Mouse (Mus musculus): Measurements from ENCODE around the gene Vcp. TPM values are rescaled to one million over a fixed set of nuclear protein-coding genes. Genes with fewer than 3 reads are reported as not detected.
A peak's percentile ranks its signal among the peaks of the same experiment; 100 is the strongest.

Vcp gene
- 100 to 1,000 TPM; 267 to 341 TPM for total RNA-seq (2021)
- long read RNA-seq, experiment 1, transcript Vcp-201 (17 exons, 3,316 nt) = major isoform, 437 of 470 reads
- long read RNA-seq, experiment 1, partial matches to known transcripts = 13 of 470 reads
- long read RNA-seq, experiment 1, other reads (novel, unspliced or antisense) = 20 of 470 reads
- long read RNA-seq, experiment 2, transcript Vcp-201 (17 exons, 3,316 nt) = major isoform, 1,895 of 2,019 reads
- long read RNA-seq, experiment 2, partial matches to known transcripts = 73 of 2,019 reads
- long read RNA-seq, experiment 2, other reads (novel, unspliced or antisense) = 51 of 2,019 reads

- DNase-seq (ENCODE audit: low spot score in 2 of 2) = peak; percentile 94 to 95
These were observed at the start of gene Vcp for GRCm38 (mm10) chr4:43000141-43000986. Gene Vcp, minus strand, starts transcription at chr4:43000507.

- DNase-seq (ENCODE audit: low spot score in 2 of 2) = no peak
These were observed 46.9 kb upstream of the Vcp start for GRCm38 (mm10) chr4:43047231-43047630.

GRCm38 (mm10) chr4:43046607-43047006, 46.3 kb upstream of the Vcp start:
- no peak for DNase-seq (ENCODE audit: low spot score in 2 of 2)

DNA sequence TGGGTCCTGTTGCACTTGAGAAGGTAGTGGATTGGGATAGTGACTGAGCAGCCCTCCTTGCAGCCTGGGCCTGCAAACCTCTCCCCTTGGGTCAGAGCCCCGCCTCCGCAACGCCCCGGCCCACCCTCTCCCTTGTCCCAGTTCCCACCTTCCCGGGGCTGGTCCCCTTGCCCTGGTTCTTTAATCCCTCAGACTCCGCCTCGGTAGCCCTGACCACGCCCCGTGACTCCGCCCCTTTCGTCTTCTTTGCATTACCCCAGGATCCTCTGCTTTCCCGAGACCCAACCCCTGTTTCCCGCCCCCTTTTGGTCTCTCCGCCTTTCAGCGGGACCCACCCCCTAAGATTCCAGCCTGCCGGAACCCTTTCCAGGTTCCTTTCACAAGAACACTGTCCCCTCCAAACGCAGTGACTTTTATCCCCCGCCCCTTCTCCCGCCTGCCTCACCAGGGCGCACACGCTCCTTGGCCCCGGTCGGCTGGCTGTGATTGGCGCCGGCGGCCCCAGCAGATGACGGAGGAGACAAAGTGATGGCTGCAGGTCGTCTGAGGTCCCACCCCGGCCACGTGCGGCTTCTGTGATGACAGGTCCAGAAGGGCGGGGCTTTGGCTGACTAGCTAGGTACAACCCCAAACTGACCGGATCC, 45.5 kb upstream of the Vcp start, which contains the start of gene Fam214b:
Gene Fam214b, minus strand, starts transcription at position 562 of the 644 bp plus-strand sequence.
- DNase-seq (ENCODE audit: low spot score in 2 of 2) = peak; percentile 98

- DNase-seq (ENCODE audit: low spot score in 2 of 2) = no peak
These were observed 45.0 kb upstream of the Vcp start for GRCm38 (mm10) chr4:43045285-43045658.

DNA sequence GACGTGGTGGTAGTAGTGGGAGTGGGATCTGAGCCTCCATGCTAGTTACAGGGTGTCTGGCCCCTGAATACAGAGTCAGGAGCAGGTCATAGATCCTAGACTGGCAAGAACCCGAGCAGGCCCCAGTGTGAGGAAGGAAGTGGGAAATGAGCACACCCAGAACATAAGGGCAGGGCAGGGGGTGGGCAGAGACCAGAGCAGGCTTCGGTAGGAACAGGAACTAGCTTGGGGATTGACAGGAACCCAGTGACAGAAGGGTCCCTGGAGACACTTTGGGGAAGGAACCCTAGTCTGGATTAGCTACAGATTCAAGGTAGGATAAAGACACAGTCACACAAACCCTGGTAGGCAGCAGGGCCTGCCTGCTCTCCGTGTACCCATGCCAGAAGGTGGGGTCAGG, 44.4 kb upstream of the Vcp start:
- no peak for DNase-seq (ENCODE audit: low spot score in 2 of 2)

DNA sequence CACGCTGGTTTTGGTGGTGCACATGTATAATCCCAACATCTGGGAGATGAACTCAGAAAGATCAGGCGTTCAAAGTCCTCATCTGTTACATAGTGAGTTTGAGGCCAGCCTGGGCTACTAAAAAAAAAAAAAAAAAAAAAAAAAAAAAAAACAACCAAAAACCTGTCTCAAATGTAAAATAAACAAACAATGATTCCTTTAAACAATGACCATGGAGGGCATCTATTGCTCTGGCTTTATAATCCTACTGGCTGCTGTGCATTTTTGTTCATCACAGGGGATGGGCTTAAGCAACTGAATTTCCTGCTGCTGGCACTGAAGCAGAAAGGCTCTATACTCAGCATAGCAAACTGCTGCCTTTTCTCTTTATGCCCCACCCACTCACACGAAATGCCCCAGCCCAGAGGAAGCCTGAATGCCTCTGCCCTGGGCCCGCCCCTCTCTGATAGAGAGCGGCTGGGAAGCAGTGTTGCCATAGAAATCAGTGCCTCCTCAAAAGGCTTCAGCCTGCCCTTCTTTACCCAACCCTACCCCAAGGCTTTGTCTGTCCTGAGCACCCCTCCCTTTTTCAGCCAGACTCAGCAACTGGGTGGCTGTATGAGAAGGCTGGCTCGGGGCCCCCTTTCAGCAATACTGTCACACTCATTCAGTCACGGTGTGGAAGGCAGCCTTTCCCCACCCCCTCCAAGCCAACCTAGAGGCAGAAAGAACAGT, 43.5 kb upstream of the Vcp start:
- peak; percentile 42 to 54 for DNase-seq (ENCODE audit: low spot score in 2 of 2)

DNA sequence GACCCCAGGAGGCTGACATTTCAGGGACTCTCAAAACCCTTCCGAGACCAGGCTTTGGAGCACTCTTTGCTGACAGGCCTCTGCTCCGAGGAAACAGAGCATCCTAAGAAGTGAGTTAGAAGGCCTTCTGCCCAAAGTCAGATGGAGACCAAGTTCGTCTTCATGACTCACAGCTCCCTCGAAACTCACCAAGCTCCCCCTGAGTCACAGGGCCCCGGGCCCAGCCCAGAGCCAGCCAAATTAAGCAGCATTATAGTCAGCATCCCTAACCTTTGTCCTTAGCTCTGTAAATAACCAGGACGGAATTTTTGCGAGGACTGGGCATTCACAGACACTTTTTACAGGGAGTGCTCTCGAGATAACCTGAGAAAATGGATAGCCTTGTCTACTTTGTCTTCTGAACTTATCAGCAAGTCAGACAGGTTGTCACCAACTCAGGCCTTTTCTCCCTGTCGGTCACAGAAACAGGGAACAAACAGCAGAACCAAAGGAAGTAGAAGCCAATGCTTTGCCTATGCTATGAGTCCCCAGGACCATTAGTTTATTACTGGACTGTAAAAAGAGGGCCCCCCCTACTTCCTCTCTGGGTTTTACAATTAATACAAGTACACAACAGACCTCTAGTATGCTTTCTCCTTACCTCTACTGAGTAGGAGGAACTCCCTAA, 40.7 kb upstream of the Vcp start:
- DNase-seq (ENCODE audit: low spot score in 2 of 2) = peak in 1 of 2 experiments; percentile 37

DNA sequence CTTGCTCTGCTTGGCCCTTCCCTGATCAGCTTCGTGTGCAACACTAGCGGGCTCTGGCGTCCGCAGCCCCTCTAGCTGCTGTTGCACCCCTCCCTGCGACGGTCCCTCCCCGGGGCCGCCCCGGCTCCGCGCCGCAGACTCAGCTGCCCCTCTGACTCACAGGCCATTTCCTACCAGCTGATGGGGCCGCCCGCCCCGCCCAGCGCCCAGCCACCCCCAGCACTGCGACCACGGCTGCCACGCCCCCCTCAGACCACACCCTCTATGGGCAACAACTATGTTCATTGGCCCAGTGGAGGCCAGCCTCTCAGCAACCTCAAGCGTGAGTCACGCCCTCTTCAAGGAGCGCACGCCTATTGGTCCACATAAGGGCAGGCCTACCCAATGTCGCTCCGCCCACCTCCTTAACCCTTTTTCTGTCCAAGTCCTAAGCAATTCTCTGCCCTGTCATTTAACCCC, 39.8 kb upstream of the Vcp start:
- DNase-seq (ENCODE audit: low spot score in 2 of 2) = peak; percentile 94

GRCm38 (mm10) chr4:43039609-43040008, 39.3 kb upstream of the Vcp start:
- DNase-seq (ENCODE audit: low spot score in 2 of 2) = no peak

DNA sequence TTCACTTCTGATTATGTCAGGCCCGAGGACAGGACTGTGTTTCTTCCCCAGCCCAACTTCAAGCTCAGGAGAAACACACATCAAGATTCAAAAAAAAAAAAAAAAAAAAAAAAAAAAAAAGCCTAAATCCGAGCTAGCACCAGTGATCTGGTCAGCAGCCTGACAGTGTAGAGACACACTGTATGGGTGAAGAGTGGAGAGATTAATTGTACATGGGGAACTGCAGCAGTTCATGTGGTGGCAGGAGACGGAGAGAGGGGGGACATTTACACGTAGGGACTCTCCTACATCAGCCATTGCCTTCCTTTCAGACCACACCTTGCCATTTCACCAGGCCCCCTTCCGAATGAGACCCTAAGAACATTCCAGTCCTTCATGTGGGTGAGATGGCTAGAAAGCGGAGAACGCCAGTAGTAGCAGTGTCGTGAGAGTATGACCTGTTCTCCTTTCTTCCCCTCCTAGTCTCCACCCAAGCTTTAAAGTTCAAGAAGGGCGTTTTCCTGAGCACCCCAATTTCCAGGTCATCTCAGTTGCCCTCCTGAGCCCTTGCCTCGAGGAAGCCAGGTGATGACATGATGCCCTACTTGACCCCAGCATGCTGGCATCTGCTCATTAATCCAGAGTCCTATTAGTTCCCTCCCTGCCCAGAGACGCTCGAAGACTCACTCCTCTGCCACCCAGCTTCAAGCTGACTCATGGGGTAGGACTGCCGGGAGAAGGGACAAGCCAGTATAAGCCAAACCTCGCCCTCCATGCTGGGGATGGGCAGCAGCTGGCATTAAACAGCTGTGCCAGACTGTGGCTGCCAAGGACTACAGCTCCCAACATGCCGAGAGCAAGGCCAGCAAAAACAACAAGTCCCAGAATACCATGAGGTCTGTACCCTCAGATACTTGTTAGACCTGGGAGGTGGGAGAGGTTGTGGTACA, 38.5 kb upstream of the Vcp start:
- DNase-seq (ENCODE audit: low spot score in 2 of 2) = peak; percentile 58 to 62

GRCm38 (mm10) chr4:43037860-43038566, 37.7 kb upstream of the Vcp start:
- DNase-seq (ENCODE audit: low spot score in 2 of 2) = no peak

- no peak for DNase-seq (ENCODE audit: low spot score in 2 of 2)
These were observed 36.0 kb upstream of the Vcp start for GRCm38 (mm10) chr4:43036356-43036755.

DNA sequence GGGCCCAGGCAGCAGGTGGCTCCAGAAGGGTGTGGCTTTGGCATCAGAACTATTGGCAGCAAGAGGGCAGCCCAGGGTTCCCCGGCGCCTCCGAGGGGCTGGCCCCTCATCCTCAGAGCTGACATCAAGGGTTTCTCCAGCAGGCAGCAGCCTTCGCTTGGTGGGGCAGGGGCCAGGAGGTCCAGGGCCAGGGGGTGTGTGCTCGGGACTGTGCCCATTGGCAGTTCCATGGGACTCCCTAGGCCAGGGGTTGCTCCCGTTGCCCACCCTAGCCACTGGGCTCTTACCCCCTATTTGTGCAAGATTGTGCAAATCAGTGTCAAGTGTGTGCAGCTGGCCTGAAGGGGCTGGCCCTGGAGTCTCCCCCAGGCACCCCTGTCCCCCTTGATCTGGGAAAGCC, 35.5 kb upstream of the Vcp start:
- DNase-seq (ENCODE audit: low spot score in 2 of 2) = no peak

- DNase-seq (ENCODE audit: low spot score in 2 of 2) = no peak
These were observed 33.2 kb upstream of the Vcp start for GRCm38 (mm10) chr4:43033481-43033880.

GRCm38 (mm10) chr4:43032501-43032900, 32.2 kb upstream of the Vcp start:
- DNase-seq (ENCODE audit: low spot score in 2 of 2) = no peak

GRCm38 (mm10) chr4:43031237-43031995, 31.1 kb upstream of the Vcp start, which contains the start of gene Stoml2:
Gene Stoml2, minus strand, starts transcription at chr4:43031710.
- peak; percentile 83 to 85 for DNase-seq (ENCODE audit: low spot score in 2 of 2)

GRCm38 (mm10) chr4:43030780-43031230, 30.5 kb upstream of the Vcp start:
- DNase-seq (ENCODE audit: low spot score in 2 of 2) = peak in 1 of 2 experiments; percentile 49

Measured in adrenal gland, adult 18-20 months (tissue).